Mouse (Mus musculus): Measurements from ENCODE around the gene Flt3l.
A peak's percentile ranks its signal among the peaks of the same experiment; 100 is the strongest.

DNA sequence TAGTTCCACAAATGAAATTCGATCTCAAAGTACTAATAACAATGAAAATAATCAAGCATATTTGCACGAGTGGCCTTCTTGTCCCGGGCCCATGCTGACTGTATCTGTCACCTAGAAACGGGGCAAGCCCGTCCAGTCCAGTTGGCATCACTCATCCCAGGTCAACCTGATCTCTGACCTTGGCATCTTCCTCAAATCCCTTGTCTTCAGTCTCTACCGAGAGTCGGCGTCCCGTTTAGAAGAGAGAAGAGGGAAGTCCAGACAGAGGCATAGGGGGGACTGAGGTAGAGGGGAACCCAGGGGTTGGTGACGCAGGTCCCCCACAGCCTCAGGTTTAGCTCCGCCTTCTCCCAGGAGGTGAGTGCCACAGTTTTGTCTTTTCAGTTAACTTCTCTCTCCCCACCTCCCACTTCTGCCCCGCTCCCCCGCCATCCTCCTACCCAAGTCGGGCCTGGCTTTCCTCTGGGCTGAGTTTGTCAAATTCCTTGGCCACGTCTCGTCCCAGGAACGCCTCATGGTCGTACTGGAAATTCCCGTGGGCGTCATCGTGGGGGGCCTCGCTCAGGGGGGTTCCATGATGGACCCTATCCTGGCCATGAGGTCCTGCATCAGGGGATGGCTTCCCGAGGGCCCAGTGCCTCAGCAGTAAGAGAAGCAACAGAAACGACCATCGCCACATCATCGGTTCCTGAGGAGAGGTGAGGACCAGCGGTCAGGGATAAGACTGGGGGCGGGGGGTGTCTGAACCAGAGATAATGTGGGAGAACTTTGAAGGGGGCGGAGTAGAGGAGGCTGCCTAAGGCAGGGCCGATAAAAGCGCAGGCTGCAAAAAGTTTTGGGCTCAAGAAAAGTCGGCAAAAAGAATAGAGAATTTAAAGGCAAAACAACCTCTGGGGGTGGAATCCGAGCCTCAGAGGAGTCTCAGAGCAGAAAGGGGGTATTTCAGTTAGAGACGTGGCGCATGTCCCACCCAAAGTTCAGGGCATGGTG lies 44.9 kb downstream of the Flt3l start:
- TF ChIP-seq CTCF (IDR thresholded peaks at IDR 0.05; ENCODE audit: borderline replicate concordance, insufficient read depth, low read length): no peak
- TF ChIP-seq POLR2A (IDR thresholded peaks at IDR 0.05; ENCODE audit: low read depth, low read length): peak; percentile 36
